Mouse (Mus musculus): ENCODE data around the gene Nxpe5. TPM values are rescaled to one million over a fixed set of nuclear protein-coding genes. Genes with fewer than 3 reads are reported as not detected.

The Nxpe5 gene
- polyA plus RNA-seq, 1 experiment from 2014 or later, result not detected

- Histone ChIP-seq H3K27ac (ENCODE audit: low read depth) (no peak overlapping the region), H3K4me3 (ENCODE audit: low read depth, low read length) (no peak overlapping the region), H3K36me3 (ENCODE audit: control insufficient read depth, insufficient read depth, low read length) (no peaks in the 10 kb centered on the region), H3K9me3 (ENCODE audit: control insufficient read depth, low read length) (no peaks in the 10 kb centered on the region), H3K27me3 (replicated peaks; ENCODE audit: control insufficient read depth, insufficient read depth, low read length) (no peaks in the 10 kb centered on the region), H3K4me2 (ENCODE audit: low read length) (no peak overlapping the region), H3K4me1 (replicated peaks; ENCODE audit: control insufficient read depth, insufficient read depth, low read length) (no peaks in the 10 kb centered on the region), H3K9ac (ENCODE audit: low read length) (no peak overlapping the region)
- no peak for DNase-seq (ENCODE audit: low spot score)
- ATAC-seq (replicated peaks; ENCODE audit: low FRiP score, low TSS enrichment, low read depth), result no peak
- 91% methylated on average over 3 of the region's 3 CpGs for WGBS
These were observed 3.8 kb downstream of the Nxpe5 start for GRCm38 (mm10) chr5:138229511-138229910.

DNA sequence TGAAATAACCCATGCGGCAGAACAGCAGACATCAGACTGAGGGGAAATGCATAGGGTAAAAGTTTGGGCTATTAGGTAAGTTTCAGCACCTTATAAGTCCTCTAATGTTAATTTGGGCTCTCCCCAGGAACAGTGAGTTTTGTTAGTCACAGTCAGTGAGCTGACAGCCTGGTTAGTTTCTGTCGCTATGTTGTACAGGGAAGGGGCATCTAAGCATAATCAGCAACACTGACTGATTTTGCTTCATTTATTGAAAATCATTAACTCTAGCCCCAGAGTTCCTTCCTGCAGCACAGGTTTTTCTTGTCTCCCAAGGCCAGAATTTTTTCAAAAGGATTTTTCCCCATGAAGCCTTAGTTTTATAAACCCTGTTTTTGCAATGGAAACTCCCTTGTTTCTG lies 8.1 kb downstream of the Nxpe5 start:
- Histone ChIP-seq H3K36me3 (ENCODE audit: control insufficient read depth, insufficient read depth, low read length) (no peaks in the 10 kb centered on the region), H3K4me2 (ENCODE audit: low read length) (no peak overlapping the region), H3K9ac (ENCODE audit: low read length) (no peak overlapping the region), H3K4me1 (replicated peaks; ENCODE audit: control insufficient read depth, insufficient read depth, low read length) (no peaks in the 10 kb centered on the region), H3K9me3 (ENCODE audit: control insufficient read depth, low read length) (no peaks in the 10 kb centered on the region), H3K27ac (ENCODE audit: low read depth) (no peak overlapping the region), H3K27me3 (replicated peaks; ENCODE audit: control insufficient read depth, insufficient read depth, low read length) (no peaks in the 10 kb centered on the region), H3K4me3 (ENCODE audit: low read depth, low read length) (no peak overlapping the region)
- DNase-seq (ENCODE audit: low spot score) (no peak), ATAC-seq (replicated peaks; ENCODE audit: low FRiP score, low TSS enrichment, low read depth) (no peak)
- 82% methylated on average over 2 of the region's 2 CpGs for WGBS

DNA sequence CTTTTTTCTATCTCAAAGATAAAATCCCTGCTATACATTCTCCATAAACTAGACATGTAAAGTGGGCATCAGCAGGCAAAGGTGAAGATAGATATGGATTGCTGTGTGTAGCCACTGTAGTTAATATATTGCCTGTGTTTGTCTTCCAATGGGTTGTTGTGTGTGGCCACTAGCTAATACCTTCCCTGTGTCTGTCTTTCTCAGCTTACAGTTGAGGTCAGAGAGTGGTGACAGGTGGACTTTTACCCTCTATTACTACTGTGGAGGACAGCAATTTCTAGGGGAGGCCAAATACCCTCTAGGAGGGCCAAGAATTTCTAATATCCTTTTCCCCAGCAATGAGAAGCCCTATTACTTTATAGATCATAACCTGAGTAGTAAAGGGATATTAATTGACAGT lies 8.5 kb downstream of the Nxpe5 start:
- Histone ChIP-seq H3K9me3 (ENCODE audit: control insufficient read depth, low read length) (no peaks in the 10 kb centered on the region), H3K27ac (ENCODE audit: low read depth) (no peak overlapping the region), H3K4me1 (replicated peaks; ENCODE audit: control insufficient read depth, insufficient read depth, low read length) (no peaks in the 10 kb centered on the region), H3K36me3 (ENCODE audit: control insufficient read depth, insufficient read depth, low read length) (no peaks in the 10 kb centered on the region), H3K27me3 (replicated peaks; ENCODE audit: control insufficient read depth, insufficient read depth, low read length) (no peaks in the 10 kb centered on the region), H3K4me2 (ENCODE audit: low read length) (no peak overlapping the region), H3K4me3 (ENCODE audit: low read depth, low read length) (no peak overlapping the region), H3K9ac (ENCODE audit: low read length) (no peak overlapping the region)
- DNase-seq (ENCODE audit: low spot score), result no peak
- no peak for ATAC-seq (replicated peaks; ENCODE audit: low FRiP score, low TSS enrichment, low read depth)

- DNase-seq (ENCODE audit: low spot score) (no peak), ATAC-seq (replicated peaks; ENCODE audit: low FRiP score, low TSS enrichment, low read depth) (no peak)
- Histone ChIP-seq H3K4me3 (ENCODE audit: low read depth, low read length) (no peak overlapping the region), H3K9me3 (ENCODE audit: control insufficient read depth, low read length) (no peaks in the 10 kb centered on the region), H3K4me1 (replicated peaks; ENCODE audit: control insufficient read depth, insufficient read depth, low read length) (no peaks in the 10 kb centered on the region), H3K36me3 (ENCODE audit: control insufficient read depth, insufficient read depth, low read length) (no peaks in the 10 kb centered on the region), H3K4me2 (ENCODE audit: low read length) (no peak overlapping the region), H3K27ac (ENCODE audit: low read depth) (no peak overlapping the region), H3K27me3 (replicated peaks; ENCODE audit: control insufficient read depth, insufficient read depth, low read length) (no peaks in the 10 kb centered on the region), H3K9ac (ENCODE audit: low read length) (no peak overlapping the region)
- WGBS, result 26% methylated on average over 2 of the region's 2 CpGs
These were observed 15.8 kb downstream of the Nxpe5 start for GRCm38 (mm10) chr5:138241511-138241910.

DNA sequence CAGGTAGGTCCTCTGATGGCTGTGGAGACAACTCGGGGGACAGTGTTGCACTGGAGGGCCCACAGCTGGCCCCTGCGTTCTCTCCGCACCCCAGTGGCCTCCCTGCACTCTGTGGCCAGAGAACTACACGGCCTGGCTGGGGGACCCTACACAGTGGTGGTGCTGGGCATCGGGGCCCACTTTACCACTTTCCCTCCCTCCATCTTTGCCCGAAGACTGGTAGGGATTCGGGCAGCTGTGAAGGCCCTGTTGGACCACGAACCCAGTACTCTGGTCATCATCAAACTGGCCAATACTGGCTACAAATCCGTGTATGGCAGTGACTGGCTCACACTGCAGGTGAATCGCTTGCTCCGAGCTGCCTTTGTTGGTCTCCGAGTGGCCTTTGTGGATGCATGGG lies 25.4 kb downstream of the Nxpe5 start:
- H3K4me3 ChIP-seq (ENCODE audit: low read depth, low read length), result no peak overlapping the region
- H3K27me3 ChIP-seq (replicated peaks; ENCODE audit: control insufficient read depth, insufficient read depth, low read length), result no peaks in the 10 kb centered on the region
- H3K9me3 ChIP-seq (ENCODE audit: control insufficient read depth, low read length), result no peaks in the 10 kb centered on the region
- H3K4me2 ChIP-seq (ENCODE audit: low read length), result no peak overlapping the region
- 84% methylated on average over 12 of the region's 12 CpGs for WGBS
- DNase-seq (ENCODE audit: low spot score) (no peak), ATAC-seq (replicated peaks; ENCODE audit: low FRiP score, low TSS enrichment, low read depth) (no peak)
- no peaks in the 10 kb centered on the region for H3K36me3 ChIP-seq (ENCODE audit: control insufficient read depth, insufficient read depth, low read length)
- peaks cover 2% of the 10 kb centered on the region; the same call in 1 of the 2 replicates for H3K4me1 ChIP-seq (replicated peaks; ENCODE audit: control insufficient read depth, insufficient read depth, low read length)
- no peak overlapping the region for H3K27ac ChIP-seq (ENCODE audit: low read depth)
- no peak overlapping the region for H3K9ac ChIP-seq (ENCODE audit: low read length)

DNA sequence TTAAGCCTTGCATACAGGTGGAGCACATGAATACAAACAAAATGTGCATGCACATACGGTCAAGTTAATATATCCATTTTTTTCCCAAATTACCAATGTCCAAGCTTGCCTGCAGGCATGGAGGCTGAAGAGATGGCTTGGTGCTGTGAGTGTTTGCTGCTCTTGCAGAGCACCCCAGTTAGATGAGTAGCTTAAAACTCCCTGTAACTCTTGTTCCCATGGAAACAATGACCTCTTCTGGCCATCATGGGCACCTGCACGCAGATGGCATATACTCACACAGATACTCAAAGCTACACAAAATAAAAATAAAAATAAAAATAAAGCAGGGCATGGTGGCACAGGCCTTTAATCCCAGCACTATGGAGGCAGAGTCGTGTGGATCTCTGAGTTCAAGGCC lies 27.4 kb downstream of the Nxpe5 start:
- Histone ChIP-seq H3K27ac (ENCODE audit: low read depth) (no peak overlapping the region), H3K4me3 (ENCODE audit: low read depth, low read length) (no peak overlapping the region), H3K9me3 (ENCODE audit: control insufficient read depth, low read length) (no peaks in the 10 kb centered on the region), H3K36me3 (ENCODE audit: control insufficient read depth, insufficient read depth, low read length) (0 out of 2 replicates have a peak, but pooled peaks cover 7% of the 10 kb centered on the region), H3K27me3 (replicated peaks; ENCODE audit: control insufficient read depth, insufficient read depth, low read length) (no peaks in the 10 kb centered on the region), H3K4me2 (ENCODE audit: low read length) (no peak overlapping the region), H3K9ac (ENCODE audit: low read length) (no peak overlapping the region), H3K4me1 (replicated peaks; ENCODE audit: control insufficient read depth, insufficient read depth, low read length) (peaks cover 7% of the 10 kb centered on the region; the same call in 1 of the 2 replicates)
- DNase-seq (ENCODE audit: low spot score) (no peak), ATAC-seq (replicated peaks; ENCODE audit: low FRiP score, low TSS enrichment, low read depth) (no peak)
- 94% methylated on average over 3 of the region's 3 CpGs for WGBS

- WGBS, result under 1% methylated on average over 38 of the region's 38 CpGs
- DNase-seq (ENCODE audit: low spot score), result peak; percentile 88
- Histone ChIP-seq H3K4me3 (ENCODE audit: low read depth, low read length) (peak within 1 kb of the TSS; percentile 83), H3K36me3 (ENCODE audit: control insufficient read depth, insufficient read depth, low read length) (peaks cover 28% of the 10 kb centered on the region), H3K9ac (ENCODE audit: low read length) (peak within 1 kb of the TSS; percentile 60), H3K9me3 (ENCODE audit: control insufficient read depth, low read length) (no peaks in the 10 kb centered on the region), H3K4me2 (ENCODE audit: low read length) (peak within 1 kb of the TSS; percentile 82), H3K27me3 (replicated peaks; ENCODE audit: control insufficient read depth, insufficient read depth, low read length) (no peaks in the 10 kb centered on the region), H3K27ac (ENCODE audit: low read depth) (peak within 1 kb of the TSS; percentile 69; the same call in 1 of the 2 replicates), H3K4me1 (replicated peaks; ENCODE audit: control insufficient read depth, insufficient read depth, low read length) (peaks cover 7% of the 10 kb centered on the region; the same call in 1 of the 2 replicates)
- ATAC-seq (replicated peaks; ENCODE audit: low FRiP score, low TSS enrichment, low read depth), result peak; percentile 100
These were observed 29.8 kb downstream of the Nxpe5 start, which contains the start of gene Lamtor4 for GRCm38 (mm10) chr5:138255353-138256093. Gene Lamtor4 (plus strand): TSS chr5:138255482.

- WGBS, result 12% methylated on average over 7 of the region's 7 CpGs
- Histone ChIP-seq H3K36me3 (ENCODE audit: control insufficient read depth, insufficient read depth, low read length) (peaks cover 33% of the 10 kb centered on the region), H3K4me1 (replicated peaks; ENCODE audit: control insufficient read depth, insufficient read depth, low read length) (peaks cover 7% of the 10 kb centered on the region; the same call in 1 of the 2 replicates), H3K4me2 (ENCODE audit: low read length) (peak overlapping the region; percentile 82), H3K27ac (ENCODE audit: low read depth) (peak overlapping the region; percentile 69; the same call in 1 of the 2 replicates), H3K9ac (ENCODE audit: low read length) (peak overlapping the region; percentile 60), H3K27me3 (replicated peaks; ENCODE audit: control insufficient read depth, insufficient read depth, low read length) (no peaks in the 10 kb centered on the region), H3K4me3 (ENCODE audit: low read depth, low read length) (peak overlapping the region; percentile 83), H3K9me3 (ENCODE audit: control insufficient read depth, low read length) (no peaks in the 10 kb centered on the region)
- ATAC-seq (replicated peaks; ENCODE audit: low FRiP score, low TSS enrichment, low read depth), result peak; percentile 33; the same call in 1 of the 2 replicates
- DNase-seq (ENCODE audit: low spot score), result no peak
These were observed 30.4 kb downstream of the Nxpe5 start for GRCm38 (mm10) chr5:138256094-138256467.

Measured in intestine, embryonic 14.5 days (tissue).